Mouse (Mus musculus): ENCODE measurements around the gene En1.

GRCm38 (mm10) chr1:120621383-120621782 lies 19.2 kb downstream of the En1 start:
- TF ChIP-seq CTCF (IDR thresholded peaks at IDR 0.05; ENCODE audit: low read depth) (no peak), EP300 (optimal IDR thresholded peaks at IDR 0.05) (no peak)
